Mouse (Mus musculus): Measurements from ENCODE around the gene Slc25a43. TPM values are rescaled to one million over a fixed set of nuclear protein-coding genes. Genes with fewer than 3 reads are reported as not detected.
A peak's percentile ranks its signal among the peaks of the same experiment; 100 is the strongest.

Gene Slc25a43
- polyA plus RNA-seq, 1 experiment from 2014 or later = 2.3 TPM

DNA sequence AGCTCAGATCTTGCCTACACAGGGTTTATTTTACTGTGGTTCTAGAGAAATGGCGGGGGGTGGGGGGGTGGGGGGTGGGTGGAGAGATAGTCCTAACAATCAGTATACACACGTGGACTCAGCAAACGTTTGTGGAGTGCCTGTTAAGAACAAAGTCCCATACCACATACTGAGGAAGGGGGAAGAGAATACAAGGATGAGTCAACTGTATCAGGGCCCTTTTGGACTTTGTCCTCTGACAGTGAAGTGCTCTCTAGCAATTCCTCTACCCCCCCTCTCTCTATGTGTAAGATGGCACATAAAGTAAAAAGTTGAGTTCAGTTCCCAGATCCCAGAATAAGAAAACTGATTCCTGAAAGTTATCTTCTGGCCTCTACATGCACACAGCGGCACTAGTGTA lies 76.1 kb downstream of the Slc25a43 start:
- no peak overlapping the region for H3K4me2 ChIP-seq (ENCODE audit: low read length)
- H3K4me3 ChIP-seq (ENCODE audit: low read depth, low read length) = no peak overlapping the region
- no peak overlapping the region for H3K9ac ChIP-seq (ENCODE audit: low read length)
- H3K27ac ChIP-seq (ENCODE audit: low read depth) = no peak overlapping the region
- H3K27me3 ChIP-seq (replicated peaks; ENCODE audit: control insufficient read depth, insufficient read depth, low read length) = no peaks in the 10 kb centered on the region
- WGBS = 56% methylated on average over 4 of the region's 4 CpGs
- H3K4me1 ChIP-seq (replicated peaks; ENCODE audit: control insufficient read depth, insufficient read depth, low read length) = no peaks in the 10 kb centered on the region; the same call in 1 of the 2 replicates
- ATAC-seq (replicated peaks; ENCODE audit: low FRiP score, low TSS enrichment, low read depth) (no peak; the same call in 1 of the 2 replicates), DNase-seq (ENCODE audit: low spot score) (no peak)
- no peaks in the 10 kb centered on the region for H3K9me3 ChIP-seq (ENCODE audit: control insufficient read depth, low read length)
- no peaks in the 10 kb centered on the region for H3K36me3 ChIP-seq (ENCODE audit: control insufficient read depth, insufficient read depth, low read length)

DNA sequence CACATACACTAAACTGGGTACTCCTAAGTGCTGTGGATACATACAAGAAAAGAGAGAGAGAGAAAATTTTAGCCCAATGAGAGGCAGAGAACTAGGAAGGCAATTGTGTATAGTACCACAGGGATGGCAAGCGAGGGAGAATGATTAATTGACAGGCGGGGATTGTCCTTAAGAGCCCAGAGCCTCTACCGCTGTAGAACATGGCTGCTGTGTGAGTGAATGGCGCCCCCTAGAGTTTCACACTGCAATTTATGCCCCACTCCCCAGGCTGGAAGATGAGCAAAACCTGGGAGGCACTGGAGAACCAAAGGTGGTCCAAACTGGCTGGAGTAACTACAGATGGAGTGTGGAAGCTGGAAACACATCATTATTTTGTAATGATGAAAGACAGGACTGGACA lies 76.7 kb downstream of the Slc25a43 start:
- ATAC-seq (replicated peaks; ENCODE audit: low FRiP score, low TSS enrichment, low read depth) (0 out of 2 replicates have a peak, but pooled peaks have one; percentile 56), DNase-seq (ENCODE audit: low spot score) (no peak)
- Histone ChIP-seq H3K4me3 (ENCODE audit: low read depth, low read length) (no peak overlapping the region), H3K4me2 (ENCODE audit: low read length) (no peak overlapping the region), H3K4me1 (replicated peaks; ENCODE audit: control insufficient read depth, insufficient read depth, low read length) (no peaks in the 10 kb centered on the region; the same call in 1 of the 2 replicates), H3K36me3 (ENCODE audit: control insufficient read depth, insufficient read depth, low read length) (no peaks in the 10 kb centered on the region), H3K9ac (ENCODE audit: low read length) (no peak overlapping the region), H3K27ac (ENCODE audit: low read depth) (no peak overlapping the region), H3K9me3 (ENCODE audit: control insufficient read depth, low read length) (no peaks in the 10 kb centered on the region), H3K27me3 (replicated peaks; ENCODE audit: control insufficient read depth, insufficient read depth, low read length) (no peaks in the 10 kb centered on the region)
- WGBS = 13% methylated on average over 4 of the region's 4 CpGs

DNA sequence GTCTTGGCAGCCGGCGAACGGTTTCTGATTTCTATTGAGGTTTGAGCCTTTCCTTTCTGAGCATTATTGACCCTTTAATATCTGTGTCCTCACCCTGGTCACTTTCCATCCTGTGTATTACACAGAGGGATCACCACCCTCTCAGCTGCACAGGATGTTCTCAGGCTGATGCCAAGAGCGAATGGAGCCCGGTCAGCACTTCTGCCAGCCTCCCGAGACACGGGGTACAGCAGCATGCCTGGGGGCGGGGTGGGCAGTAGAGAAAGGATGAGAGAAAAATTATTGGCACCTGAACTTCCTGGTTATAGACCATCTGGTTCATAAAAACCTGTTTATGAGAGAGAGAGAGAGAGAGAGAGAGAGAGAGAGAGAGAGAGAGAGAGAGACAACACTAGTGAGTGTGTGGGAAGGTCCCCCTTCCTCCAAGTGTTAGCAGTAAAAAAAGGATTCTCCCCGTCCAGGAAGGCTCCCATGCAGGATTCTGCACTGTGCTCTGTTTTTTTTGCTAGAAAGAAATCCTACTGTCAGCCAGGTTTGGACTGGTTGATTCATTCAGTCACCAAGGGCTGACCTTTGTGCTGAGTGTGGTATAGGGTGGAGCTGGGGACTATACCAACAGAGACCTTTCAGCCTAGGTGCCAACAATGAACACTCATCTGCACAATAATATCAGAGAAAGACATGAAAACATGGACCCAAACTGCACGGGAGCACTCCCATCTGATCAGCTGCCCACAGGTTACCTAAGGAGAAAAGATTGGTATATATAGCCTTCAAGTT lies 80.7 kb downstream of the Slc25a43 start:
- DNase-seq (ENCODE audit: low spot score) (no peak), ATAC-seq (replicated peaks; ENCODE audit: low FRiP score, low TSS enrichment, low read depth) (no peak)
- Histone ChIP-seq H3K27me3 (replicated peaks; ENCODE audit: control insufficient read depth, insufficient read depth, low read length) (no peaks in the 10 kb centered on the region), H3K27ac (ENCODE audit: low read depth) (no peak overlapping the region), H3K9ac (ENCODE audit: low read length) (no peak overlapping the region), H3K9me3 (ENCODE audit: control insufficient read depth, low read length) (no peaks in the 10 kb centered on the region), H3K4me3 (ENCODE audit: low read depth, low read length) (no peak overlapping the region), H3K4me1 (replicated peaks; ENCODE audit: control insufficient read depth, insufficient read depth, low read length) (no peaks in the 10 kb centered on the region), H3K36me3 (ENCODE audit: control insufficient read depth, insufficient read depth, low read length) (no peaks in the 10 kb centered on the region), H3K4me2 (ENCODE audit: low read length) (no peak overlapping the region)
- WGBS = 85% methylated on average over 10 of the region's 10 CpGs

DNA sequence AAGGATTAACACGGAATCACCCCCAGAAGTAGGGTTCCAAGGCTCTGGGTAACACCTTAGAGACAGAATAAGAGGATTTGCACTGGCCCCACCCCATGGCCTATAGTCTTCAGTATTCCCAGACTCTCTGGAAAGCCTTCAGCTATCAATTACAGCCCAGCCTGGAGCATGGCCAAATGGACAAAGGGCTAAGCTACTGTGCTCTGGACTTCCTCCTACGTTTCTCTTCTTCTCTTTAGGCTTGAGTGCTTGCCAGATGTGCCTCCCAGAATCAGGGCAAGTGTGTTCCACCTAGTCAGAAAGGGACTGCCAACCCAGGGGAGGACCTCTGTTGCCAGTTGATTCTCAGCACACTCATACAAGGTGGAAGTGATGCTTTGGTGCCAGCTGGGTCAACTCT lies 81.6 kb downstream of the Slc25a43 start:
- Histone ChIP-seq H3K4me1 (replicated peaks; ENCODE audit: control insufficient read depth, insufficient read depth, low read length) (no peaks in the 10 kb centered on the region), H3K4me3 (ENCODE audit: low read depth, low read length) (no peak overlapping the region), H3K4me2 (ENCODE audit: low read length) (no peak overlapping the region), H3K36me3 (ENCODE audit: control insufficient read depth, insufficient read depth, low read length) (no peaks in the 10 kb centered on the region), H3K27ac (ENCODE audit: low read depth) (no peak overlapping the region), H3K9ac (ENCODE audit: low read length) (no peak overlapping the region), H3K9me3 (ENCODE audit: control insufficient read depth, low read length) (no peaks in the 10 kb centered on the region), H3K27me3 (replicated peaks; ENCODE audit: control insufficient read depth, insufficient read depth, low read length) (no peaks in the 10 kb centered on the region)
- no peak for ATAC-seq (replicated peaks; ENCODE audit: low FRiP score, low TSS enrichment, low read depth)
- no peak for DNase-seq (ENCODE audit: low spot score)
- WGBS = 62% methylated on average over 2 of the region's 2 CpGs

Other genes starting within 250 kb of the Slc25a43 start
- gene Pgrmc1, start 145.5 kb upstream of the Slc25a43 start, polyA plus RNA-seq (2014; fragmentation: Nextera tagmentation; extraction: Ambion mirVana) = 205 and 214 TPM in 2 replicates
- 3.2 and 3.3 TPM in 2 replicates for gene Akap17b, start 98.3 kb upstream of the Slc25a43 start, polyA plus RNA-seq (2014; fragmentation: Nextera tagmentation; extraction: Ambion mirVana)
- gene Slc25a5, start 52.0 kb downstream of the Slc25a43 start, polyA plus RNA-seq (2014; fragmentation: Nextera tagmentation; extraction: Ambion mirVana) = 766 and 827 TPM in 2 replicates
- 114 and 117 TPM in 2 replicates for gene Ube2a, start 130.2 kb downstream of the Slc25a43 start, polyA plus RNA-seq (2014; fragmentation: Nextera tagmentation; extraction: Ambion mirVana)
- gene C330007P06Rik, start 130.5 kb downstream of the Slc25a43 start, polyA plus RNA-seq (2014; fragmentation: Nextera tagmentation; extraction: Ambion mirVana) = 30.7 and 32.5 TPM in 2 replicates
- gene Nkrf, start 159.2 kb downstream of the Slc25a43 start, polyA plus RNA-seq (2014; fragmentation: Nextera tagmentation; extraction: Ambion mirVana) = 3.3 and 3.6 TPM in 2 replicates
- 19.9 and 21.3 TPM in 2 replicates for gene Sept6, start 248.1 kb downstream of the Slc25a43 start, polyA plus RNA-seq (2014; fragmentation: Nextera tagmentation; extraction: Ambion mirVana)